Mouse (Mus musculus): ENCODE measurements around the gene Trim50.

DNA sequence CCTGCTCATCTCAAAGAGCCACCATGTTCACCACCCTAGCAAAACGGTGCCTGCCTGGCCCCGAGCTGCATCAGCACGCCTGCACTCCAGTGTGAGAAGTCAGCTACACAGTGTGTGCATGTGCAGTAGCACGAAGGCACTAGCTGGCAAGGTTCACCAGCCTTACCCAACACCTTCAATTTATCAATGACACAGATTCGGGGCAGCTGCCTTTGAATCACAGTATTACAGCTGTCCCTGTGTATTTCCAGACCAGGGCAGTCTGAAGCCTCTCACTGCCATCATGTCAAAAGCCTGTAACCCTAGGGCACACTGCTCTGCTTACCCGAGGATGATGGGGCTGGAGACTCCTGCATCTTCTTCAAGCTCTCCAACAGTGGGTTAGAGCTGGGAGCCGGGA is 29.7 kb downstream of the Trim50 start:
- no peak for TF ChIP-seq CTCF (IDR thresholded peaks at IDR 0.05; ENCODE audit: control insufficient read depth, insufficient read depth, insufficient read length)
- TF ChIP-seq USF1 (IDR thresholded peaks at IDR 0.05; ENCODE audit: low read depth) = no peak
- TF ChIP-seq MYOD1 (IDR thresholded peaks at IDR 0.05; ENCODE audit: control insufficient read depth, insufficient read length, low read depth) = no peak

Data from C2C12 (cell line).